Mouse (Mus musculus) T-helper 17 cell (primary cell): ENCODE data around the gene Gm35315.
"Not testable (repeated sequence)": the region's sequence is repeated elsewhere in the genome, so short reads cannot be mapped to it uniquely, and the experiment has no call there.

Source experiments
- in situ Hi-C, 2 experiments: fragments of 300-600 bp; cut with MboI, MseI; formaldehyde crosslinking; loops; 1 replicate in 1 of 2; 2 replicates in 1 of 2; pipeline ENCODE4 v1.15.1; 2025; ENCODE audit warnings: high pct_unique_total_duplicates in 2 of 2

Gene Gm35315

DNA sequence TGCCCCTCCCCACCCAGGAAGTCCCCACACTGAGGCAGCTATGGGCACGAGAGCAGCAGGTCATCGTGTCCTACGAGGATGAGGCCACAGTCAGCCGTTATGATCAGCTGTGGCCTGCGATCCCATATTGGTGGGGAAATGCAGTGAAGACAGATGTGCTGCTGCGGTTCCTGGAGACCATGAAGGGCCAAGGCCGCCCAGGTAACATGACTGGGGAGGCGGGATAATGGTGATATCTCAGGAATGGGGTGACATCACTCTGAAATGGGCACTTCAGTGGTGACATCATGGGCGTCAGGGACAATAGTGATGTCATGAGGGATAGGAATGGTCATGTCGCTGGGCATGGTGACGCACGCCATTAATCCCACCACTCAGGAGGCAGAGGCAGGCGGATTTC is 8.2 kb upstream of the Gm35315 start:
- in situ Hi-C loops = loop anchor here in 1 of 2 experiments (5.0 to 10.0 kb wide), 2 partner anchors 1162 to 1405 kb away; no protein-coding TSS in a partner anchor

DNA sequence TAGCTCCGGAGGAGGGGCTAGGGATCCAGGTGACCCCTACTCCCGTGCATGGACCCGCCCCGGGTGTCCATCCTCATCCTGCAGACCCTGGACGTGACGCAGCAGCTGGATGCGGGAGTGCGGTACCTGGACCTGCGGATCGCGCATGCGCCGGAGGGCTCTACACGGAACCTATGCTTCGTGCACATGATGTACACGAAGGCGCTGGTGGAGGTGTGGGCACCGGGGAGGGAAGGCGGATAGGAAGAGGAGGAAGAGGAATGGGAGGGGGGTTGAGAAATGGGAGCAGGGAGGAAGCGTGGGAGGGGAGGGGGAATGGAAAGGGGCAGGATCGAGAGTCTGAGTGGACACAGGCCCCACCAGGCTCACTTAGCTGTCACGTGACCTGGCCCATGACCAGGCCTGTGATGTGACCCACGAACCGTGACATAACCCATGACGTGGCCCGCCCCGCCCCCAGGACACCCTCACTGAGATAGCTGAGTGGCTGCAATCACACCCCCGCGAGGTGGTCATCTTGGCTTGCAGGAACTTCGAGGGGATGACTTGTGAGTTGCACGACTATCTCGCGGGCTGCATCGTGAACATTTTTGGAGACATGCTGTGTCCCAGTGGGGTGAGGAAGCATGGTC is 7.6 kb upstream of the Gm35315 start:
- in situ Hi-C loops = loop anchor here in 1 of 2 experiments (5.0 to 10.0 kb wide), 2 partner anchors 1163 to 1405 kb away; no protein-coding TSS in a partner anchor

DNA sequence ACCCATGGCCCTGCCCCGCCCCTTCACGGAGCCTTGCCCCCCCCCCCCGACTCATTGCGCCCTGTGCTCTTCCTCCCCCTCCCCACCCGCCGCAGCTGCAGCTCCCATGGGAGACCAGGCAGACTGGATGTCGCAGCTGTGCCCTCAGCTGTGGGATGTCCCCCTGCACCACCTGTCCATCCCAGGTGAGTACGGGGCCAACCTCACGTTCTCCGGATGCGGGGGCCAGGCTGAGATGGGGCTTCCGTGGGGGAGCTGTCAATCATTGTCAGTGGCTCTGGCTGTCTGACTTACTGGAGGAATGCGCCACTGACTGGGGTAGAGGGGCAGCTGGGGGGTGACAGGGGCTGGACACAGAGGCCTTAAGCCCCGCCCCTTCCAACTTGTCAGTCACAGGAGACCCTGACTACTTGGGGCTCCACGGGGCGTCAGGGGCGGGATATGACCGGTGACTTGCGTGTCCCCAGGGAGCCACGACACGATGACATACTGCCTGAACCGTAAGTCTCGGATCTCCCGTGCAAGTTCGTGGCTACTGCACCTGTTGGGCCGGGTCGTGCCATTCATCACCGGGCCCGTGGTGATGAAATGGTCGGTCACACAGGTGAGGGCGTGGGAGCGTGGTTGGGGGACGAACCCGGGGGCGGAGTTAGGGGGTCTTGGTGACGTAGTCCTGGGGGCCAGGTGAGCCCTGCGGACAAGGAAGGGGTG is 6.9 kb upstream of the Gm35315 start:
- in situ Hi-C loops = loop anchor here in 1 of 2 experiments (5.0 to 10.0 kb wide), 2 partner anchors 1164 to 1404 kb away; no protein-coding TSS in a partner anchor

DNA sequence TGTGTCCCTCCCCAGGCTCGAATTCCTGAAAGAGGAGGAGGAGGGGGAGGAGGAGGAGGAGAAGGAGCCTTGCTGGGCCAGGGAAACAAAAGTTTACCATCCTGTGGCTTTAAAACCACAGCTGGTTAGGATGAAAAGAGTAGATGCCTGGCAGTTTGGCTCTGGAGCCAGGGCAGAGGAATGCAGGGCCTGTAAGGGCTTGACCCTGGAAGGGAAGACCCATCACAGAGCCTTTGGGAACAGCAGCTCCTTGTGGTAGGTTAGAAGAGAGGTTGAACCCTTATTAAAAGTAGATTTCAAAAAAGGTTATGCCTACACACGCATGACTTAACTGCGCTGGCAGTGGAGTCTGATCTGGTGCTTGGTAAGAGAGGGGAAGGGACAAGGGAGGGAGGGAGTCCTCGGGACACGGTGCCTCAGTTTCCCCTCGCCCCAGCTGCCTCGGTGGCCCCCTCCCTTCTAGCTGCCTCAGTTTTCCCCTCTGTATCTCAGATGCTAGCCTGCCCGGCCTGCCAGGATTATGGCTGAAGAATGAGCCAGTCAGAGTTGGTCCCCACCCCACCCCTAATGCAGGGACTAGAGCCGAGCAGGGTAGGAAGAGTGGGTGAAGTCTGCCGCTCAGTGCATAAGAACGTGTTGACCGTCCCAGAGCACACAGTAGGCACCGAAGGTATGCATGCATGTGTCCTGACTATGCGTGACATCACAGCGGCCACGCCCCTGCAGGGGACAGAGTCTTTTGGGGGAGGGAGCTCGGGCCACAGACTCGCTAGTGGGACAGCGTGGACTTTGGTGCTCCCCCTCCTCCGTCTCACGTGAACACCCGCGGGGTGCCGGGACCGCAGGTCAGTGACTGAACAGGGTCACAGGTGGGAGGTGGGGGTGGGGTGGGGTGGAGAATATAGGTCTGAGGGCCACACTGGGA is 5.7 kb upstream of the Gm35315 start, which contains the start of gene Plcxd1:
Gene Plcxd1, plus strand, starts transcription at position 314 of the 925 bp plus-strand sequence.
- in situ Hi-C loops = loop anchor here in 1 of 2 experiments (5.0 to 10.0 kb wide), 4 partner anchors 235 to 1905 kb away; no protein-coding TSS in a partner anchor

DNA sequence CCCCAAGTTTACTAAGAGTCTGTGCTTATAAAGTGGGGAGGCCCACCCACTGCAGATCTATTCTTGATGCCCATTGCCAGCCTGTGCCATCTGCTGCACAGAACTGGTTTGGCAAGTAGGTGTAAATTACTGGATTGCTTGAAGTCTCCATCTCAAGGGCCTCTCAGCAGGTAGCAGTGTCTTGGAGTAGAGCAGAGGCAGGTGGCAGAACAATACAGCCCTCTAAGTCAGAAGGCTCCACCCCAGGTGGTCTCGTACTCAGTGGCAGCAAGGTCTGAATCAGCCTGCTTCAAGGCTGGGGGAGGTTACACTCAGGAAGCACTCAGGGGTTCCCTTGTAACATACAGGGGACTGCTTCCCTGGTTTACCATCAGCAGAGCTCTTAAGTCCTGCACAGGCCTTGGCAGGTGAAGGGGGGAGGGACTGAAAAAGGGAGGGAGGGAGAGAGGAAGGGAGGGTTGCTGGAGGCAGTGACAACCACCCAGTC is 4.8 kb upstream of the Gm35315 start:
- in situ Hi-C loops = loop anchor here in 1 of 2 experiments (10.0 kb wide), 2 partner anchors 234 to 1904 kb away; no protein-coding TSS in a partner anchor

DNA sequence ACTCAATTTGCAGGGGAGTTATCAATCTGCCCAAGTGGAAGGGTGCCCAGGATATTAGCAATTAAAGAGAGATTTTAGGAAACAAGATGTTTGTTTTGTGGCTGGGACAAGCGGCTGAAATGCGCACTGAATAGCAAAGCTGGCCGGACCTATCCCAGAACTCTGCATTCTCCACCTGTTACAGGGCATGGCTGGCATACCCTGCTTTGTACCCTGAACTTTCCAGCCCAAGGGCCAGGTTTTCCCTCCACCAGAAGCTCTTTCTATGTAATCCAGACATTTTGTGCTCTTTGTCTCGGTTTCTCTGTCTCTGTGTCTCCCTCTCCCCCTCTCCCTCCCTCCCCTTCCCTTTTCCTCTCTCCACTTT is 610 bp upstream of the Gm35315 start:
- in situ Hi-C loops = loop anchor here in 1 of 2 experiments (10.0 kb wide), 2 partner anchors 230 to 1900 kb away; no protein-coding TSS in a partner anchor

DNA sequence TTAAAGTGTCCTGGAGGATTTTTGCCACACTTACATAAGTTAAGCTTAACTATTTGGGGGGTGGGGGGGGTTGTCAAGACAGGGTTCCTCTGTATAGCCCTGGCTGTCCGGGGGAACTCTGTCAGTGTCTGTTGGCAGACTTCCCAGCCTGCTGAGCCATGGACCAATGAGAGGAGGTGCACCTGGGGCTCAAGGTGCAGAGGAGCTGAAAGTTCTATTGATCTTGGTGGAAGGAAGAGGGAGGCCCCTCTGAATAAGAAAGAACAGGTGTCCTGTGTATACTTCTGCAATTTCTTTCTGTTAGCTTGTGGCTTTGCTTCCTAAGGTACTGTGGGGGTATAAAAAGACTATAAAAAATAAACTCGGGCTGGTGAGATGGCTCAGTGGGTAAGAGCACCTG is 2.7 kb downstream of the Gm35315 start:
- in situ Hi-C loops = loop anchor here in 1 of 2 experiments (10.0 kb wide), 2 partner anchors 227 to 1897 kb away; no protein-coding TSS in a partner anchor

DNA sequence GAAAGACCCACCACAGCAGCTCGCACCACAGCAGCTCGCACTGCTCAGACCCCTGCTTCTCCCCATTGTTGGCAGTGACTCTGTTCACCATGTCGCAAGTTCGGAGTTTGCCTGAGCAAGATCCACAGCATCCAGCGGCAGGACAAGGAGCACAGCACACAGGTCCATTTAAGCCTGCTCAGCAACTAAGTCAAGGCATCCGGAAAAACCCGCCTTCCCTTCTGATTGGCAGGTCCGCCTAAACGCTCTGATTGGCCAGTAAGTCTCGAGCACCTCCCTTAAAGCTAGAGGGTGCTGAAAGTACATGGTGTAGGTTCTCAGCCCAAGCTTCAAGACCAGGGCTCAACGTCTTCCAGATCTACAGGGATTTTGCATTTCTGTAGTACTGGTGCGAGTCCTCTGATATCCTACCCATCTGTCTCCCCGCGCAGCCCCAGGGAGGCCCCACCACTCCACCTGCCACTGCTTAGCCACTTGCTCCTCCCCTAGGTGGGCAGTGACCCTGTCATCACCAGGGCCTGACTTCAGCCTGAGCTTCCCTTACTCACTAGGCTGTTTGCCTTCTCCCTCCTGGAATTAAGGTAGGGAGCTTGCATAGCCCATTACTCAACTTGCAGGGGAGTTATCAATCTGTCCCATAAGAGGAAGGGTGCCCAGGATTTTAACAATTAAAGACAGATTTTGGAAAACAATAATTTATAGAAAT is 7.9 kb downstream of the Gm35315 start:
- in situ Hi-C loops = no loop called here

DNA sequence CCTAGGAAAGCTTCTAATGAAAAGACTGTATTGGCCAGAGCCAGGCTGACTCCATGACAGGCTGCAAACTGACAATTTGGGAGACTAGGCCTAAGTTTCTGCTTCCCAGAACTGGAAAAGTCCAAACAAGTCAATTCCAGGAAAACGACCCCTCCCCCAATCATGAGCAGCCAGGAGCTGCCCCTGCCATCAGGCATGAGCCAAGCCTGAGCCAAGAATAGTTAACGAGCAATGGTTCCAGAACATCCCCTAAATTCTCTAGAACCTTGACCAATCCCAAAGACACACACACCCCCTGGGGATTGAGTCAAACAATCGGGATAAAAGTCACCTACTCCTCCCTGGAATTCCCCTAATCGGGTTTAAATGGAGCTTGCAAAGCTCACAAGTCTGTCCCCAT is 11.3 kb downstream of the Gm35315 start:
- in situ Hi-C loops = no loop called here

DNA sequence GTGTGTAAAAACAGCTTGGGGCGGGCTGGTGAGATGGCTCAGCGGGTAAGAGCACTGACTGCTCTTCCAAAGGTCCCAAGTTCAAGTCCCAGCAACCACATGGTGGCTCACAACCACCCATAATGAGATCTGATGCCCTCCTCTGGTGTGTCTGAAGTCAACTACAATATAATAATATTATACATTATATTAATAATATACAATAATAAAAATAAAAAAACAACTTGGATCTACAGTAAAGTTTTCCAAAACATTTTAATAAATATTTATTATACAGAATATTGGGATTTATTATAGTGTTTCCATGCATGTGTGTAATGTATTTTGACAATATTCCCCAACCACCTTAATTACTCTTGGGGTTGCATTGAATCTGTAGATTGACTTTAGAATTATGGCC is 21.8 kb downstream of the Gm35315 start, which contains the start of gene Gm17655:
Gene Gm17655, minus strand, starts transcription at position 101 of the 400 bp plus-strand sequence.
- in situ Hi-C loops = not testable (repeated sequence)

DNA sequence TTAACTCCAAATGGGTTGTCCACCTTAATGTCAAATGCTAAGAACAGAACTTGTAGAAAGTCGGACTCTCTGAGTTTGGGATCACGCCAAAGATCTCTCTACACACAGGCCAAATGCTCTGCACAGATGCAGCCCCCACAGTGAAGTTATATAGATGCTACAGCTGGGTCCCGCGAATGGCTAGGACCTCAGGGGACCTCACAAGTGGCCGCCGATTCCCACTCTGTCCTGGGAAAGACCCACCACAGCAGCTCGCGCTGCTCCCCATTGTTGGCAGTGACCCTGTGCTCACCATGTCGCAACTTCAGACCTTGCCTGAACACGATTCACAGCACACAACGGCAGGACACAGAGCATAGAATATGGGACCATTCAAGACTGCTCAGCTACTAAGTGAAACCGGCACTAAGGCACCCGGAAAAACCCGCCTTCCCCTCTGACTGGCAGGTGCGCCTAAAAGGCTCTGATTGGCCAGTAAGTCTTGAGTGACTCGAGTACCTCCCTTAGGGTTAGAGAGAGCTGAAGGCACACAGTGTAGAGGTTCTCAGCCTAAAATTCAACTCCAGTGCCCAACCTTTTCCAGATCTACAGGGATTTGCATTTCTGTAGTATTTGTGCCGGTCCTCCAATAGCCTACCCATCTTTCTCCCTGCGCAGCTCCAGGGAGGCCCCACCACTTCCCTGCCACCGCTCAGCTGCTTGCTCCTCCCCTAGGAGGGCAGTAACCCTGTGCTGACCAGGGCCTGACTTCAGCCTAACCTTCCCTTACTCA is 36.4 kb downstream of the Gm35315 start:
- in situ Hi-C loops = no loop called here
